Comparison of ENCODE assay signal across 20 mouse cellular contexts in the genomic region with DNA sequence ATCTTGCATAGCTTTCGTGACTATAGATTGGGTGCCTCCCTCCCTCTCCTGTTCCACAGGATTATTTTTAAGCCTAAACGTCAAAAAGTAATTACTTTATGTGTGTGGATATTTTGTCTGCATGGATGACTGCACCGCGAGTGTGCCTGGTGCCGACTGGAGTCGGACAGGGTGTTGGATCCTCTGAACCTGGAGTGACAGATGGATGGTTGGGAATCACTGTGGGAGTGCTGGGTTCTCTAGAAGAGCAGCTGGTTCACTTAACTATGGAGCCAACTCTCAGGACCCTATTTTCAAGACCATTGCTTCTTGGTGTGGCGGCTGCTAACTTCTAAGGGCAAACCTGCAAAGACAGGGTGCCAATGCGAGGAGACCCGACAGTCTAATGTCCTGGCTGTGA. TPM values are rescaled to one million over a fixed set of nuclear protein-coding genes. Genes with fewer than 3 reads are reported as not detected.
DNase-seq lines count a peak whose midpoint lies in the region; ATAC-seq and TF ChIP-seq lines count a peak whose summit lies in the region.
"Had no signal": no experiment of that assay in that cellular context is flagged by ENCODE, and none has a peak within 500 bp of the region (broad histone marks: within the 10 kb centered on the region; RNA-seq: fewer than 3 reads in every experiment).

No protein-coding gene starts in this region.

- H3K27me3 ChIP-seq in kidney, embryonic 14.5 days (ENCODE audit: control insufficient read depth, insufficient read depth, low read length), result no peaks in the 10 kb centered on the region
- no peaks in the 10 kb centered on the region for H3K27me3 ChIP-seq in lung, embryonic 16.5 days (ENCODE audit: control insufficient read depth, insufficient read depth, low read depth, low read length)
- H3K27me3 ChIP-seq: limb, embryonic 15.5 days; midbrain, embryonic 15.5 days had no signal

- peaks cover 12% of the 10 kb centered on the region for H3K4me1 ChIP-seq in kidney, embryonic 14.5 days (ENCODE audit: control insufficient read depth, insufficient read depth, low read length)
- H3K4me1 ChIP-seq in lung, embryonic 16.5 days (replicated peaks; ENCODE audit: control insufficient read depth, insufficient read depth, low read length), result peaks cover 35% of the 10 kb centered on the region
- peaks cover 28% of the 10 kb centered on the region for H3K4me1 ChIP-seq in olfactory bulb, adult 2 months (ENCODE audit: control insufficient read depth, insufficient read depth, low read length)

- ATAC-seq in kidney, embryonic 14.5 days (ENCODE audit: low FRiP score, low TSS enrichment), result no peak
- no peak for ATAC-seq in lung, embryonic 16.5 days (ENCODE audit: low read depth)
- ATAC-seq: inflammation-experienced regulatory T-cells, adult 6 months; midbrain, embryonic 15.5 days had no signal

- no peaks in the 10 kb centered on the region for H3K9me3 ChIP-seq in kidney, embryonic 14.5 days (ENCODE audit: control insufficient read depth, low read length)
- 0 out of 2 replicates have a peak, but pooled peaks cover 3% of the 10 kb centered on the region for H3K9me3 ChIP-seq in lung, embryonic 16.5 days (ENCODE audit: control insufficient read depth, low read length)
- H3K9me3 ChIP-seq: heart, embryonic 10.5 days; limb, embryonic 15.5 days; midbrain, embryonic 15.5 days had no signal

- no peak for DNase-seq in kidney, postnatal 10 days
- DNase-seq in lung, adult 18-20 months, result no peak
- peak; percentile 55 for DNase-seq in cerebellum, adult 9-11 months
- DNase-seq in heart, postnatal 14 days, result no peak
- DNase-seq: B cell, adult 2 months; gastrocnemius, postnatal 14 days; heart, postnatal 36 days; right cerebral cortex, postnatal 25 days; thymus, postnatal 36 days had no signal

- H3K27ac ChIP-seq in kidney, embryonic 14.5 days (ENCODE audit: low read depth, low read length), result peak overlapping the region; percentile 34; the same call in 1 of the 2 replicates
- peak overlapping the region; percentile 92 for H3K27ac ChIP-seq in lung, embryonic 16.5 days (ENCODE audit: low read length)
- H3K27ac ChIP-seq in olfactory bulb, adult 2 months (ENCODE audit: insufficient read depth, low read depth, low read length), result peak overlapping the region; percentile 86
- H3K27ac ChIP-seq: heart, embryonic 10.5 days; limb, embryonic 15.5 days; macrophage; midbrain, embryonic 15.5 days had no signal

- intact Hi-C loops in heart, postnatal 14 days (cut with DNase I), result loop anchor here (5.0 kb wide), 1 partner anchor 48 kb away; no protein-coding TSS in a partner anchor

- peaks cover 19% of the 10 kb centered on the region for H3K36me3 ChIP-seq in kidney, embryonic 14.5 days (ENCODE audit: control insufficient read depth, insufficient read depth, low read length)
- peaks cover 19% of the 10 kb centered on the region for H3K36me3 ChIP-seq in lung, embryonic 16.5 days (ENCODE audit: control insufficient read depth, insufficient read depth, low read length)

- H3K4me3 ChIP-seq in kidney, embryonic 14.5 days (ENCODE audit: low read length), result no peak overlapping the region
- H3K4me3 ChIP-seq in lung, embryonic 16.5 days (ENCODE audit: low read length), result no peak overlapping the region
- no peak overlapping the region for H3K4me3 ChIP-seq in olfactory bulb, adult 2 months (ENCODE audit: insufficient read depth, low read depth, low read length)
- H3K4me3 ChIP-seq: heart, embryonic 10.5 days; limb, embryonic 15.5 days; midbrain, embryonic 15.5 days had no signal

- no peak for TF ChIP-seq CTCF in olfactory bulb, adult 2 months (IDR thresholded peaks at IDR 0.05; ENCODE audit: insufficient read depth, low read depth, low read length)

- H3K4me2 ChIP-seq in kidney, embryonic 14.5 days (replicated peaks; ENCODE audit: low read depth, low read length), result no peak overlapping the region
- no peak overlapping the region for H3K4me2 ChIP-seq in lung, embryonic 16.5 days (ENCODE audit: low read depth, low read length)
- H3K4me2 ChIP-seq: limb, embryonic 15.5 days; midbrain, embryonic 15.5 days had no signal

- WGBS in kidney, embryonic 14.5 days, result 70% methylated on average over 9 of the region's 9 CpGs
- 90% methylated on average over 9 of the region's 9 CpGs for WGBS in lung, embryonic 16.5 days
- WGBS in olfactory bulb, adult 2 months, result 67% methylated on average over 9 of the region's 9 CpGs

- H3K9ac ChIP-seq in kidney, embryonic 14.5 days (ENCODE audit: low read depth, low read length), result no peak overlapping the region
- no peak overlapping the region for H3K9ac ChIP-seq in lung, embryonic 16.5 days (ENCODE audit: low read length)
- H3K9ac ChIP-seq: limb, embryonic 15.5 days; midbrain, embryonic 15.5 days had no signal

- no peak for TF ChIP-seq POLR2A in olfactory bulb, adult 2 months (IDR thresholded peaks at IDR 0.05; ENCODE audit: insufficient read depth, low read depth, low read length)

RNA-seq across cellular contexts. Expression of gene BC051665, which starts 50.9 kb away (rescaled TPM):
- polyA plus RNA-seq in kidney, embryonic 14.5 days (2014; fragmentation: Nextera tagmentation; extraction: Ambion mirVana), result not detected in 2 replicates
- polyA plus RNA-seq in lung, embryonic 16.5 days (2015; fragmentation: Nextera tagmentation; extraction: Ambion mirVana), result not detected in 2 replicates
- not detected in 2 replicates for polyA plus RNA-seq in olfactory bulb, adult 2 months (2012; ENCODE audit: insufficient read depth, insufficient read length, low replicate concordance, missing spikeins)
- not detected for total RNA-seq in heart, postnatal 14 days (2021)
- total RNA-seq: gastrocnemius, postnatal 14 days; heart, postnatal 36 days; layer of hippocampus, adult 18-20 months had no signal
- polyA plus RNA-seq: embryonic facial prominence, embryonic 11.5 days; heart, embryonic 10.5 days; inflammation-experienced regulatory T-cells, adult 6 months; limb, embryonic 15.5 days; macrophage; midbrain, embryonic 15.5 days; testis, adult 2 months had no signal

Comparison
In these comparisons a context has a peak if more than half of its experiments do, and no peak if none do; other contexts are left out.
1. H3K27ac ChIP-seq: peak in every context shown above with its lines; median percentile 92 in lung, embryonic 16.5 days; 86 in olfactory bulb, adult 2 months; 34 in kidney, embryonic 14.5 days.